Mouse (Mus musculus) embryo, embryonic 11 days (tissue): Measurements from ENCODE around the gene Kcnq4.

ENCODE experiments used
- DNase-seq: peaks from one replicate; pipeline ENCODE4 v3.0.0-alpha.2; 2015

Kcnq4 gene

DNA sequence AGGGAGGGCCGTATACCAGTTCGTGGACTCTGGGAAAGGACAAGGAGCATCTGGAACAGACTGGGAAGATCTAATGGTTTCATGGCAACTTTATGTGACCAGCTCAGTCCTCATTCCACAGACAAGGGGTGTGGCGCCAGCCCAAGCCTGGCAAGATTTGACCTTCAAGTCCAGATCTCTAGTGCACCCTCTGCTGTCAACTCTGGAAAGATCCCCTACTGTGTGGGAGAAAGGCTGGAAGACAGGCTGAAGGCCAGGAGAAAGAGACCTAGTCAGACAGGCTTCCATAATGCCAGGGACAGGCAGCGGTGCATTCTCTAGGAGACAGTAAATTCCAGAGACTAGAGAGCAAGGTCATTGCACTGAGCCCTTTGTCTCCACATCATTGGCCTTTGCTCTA lies 79.9 kb downstream of the Kcnq4 start:
- no peak for DNase-seq

GRCm38 (mm10) chr4:120667555-120667954 lies 80.9 kb downstream of the Kcnq4 start:
- no peak for DNase-seq

GRCm38 (mm10) chr4:120667045-120667501 lies 81.3 kb downstream of the Kcnq4 start:
- peak; percentile 81 for DNase-seq

- peak; percentile 95 for DNase-seq
Measured at GRCm38 (mm10) chr4:120666358-120667024, 81.9 kb downstream of the Kcnq4 start, which contains the start of gene Cited4. Cited4 (plus strand) TSS chr4:120666572.

- DNase-seq, result no peak
Measured at GRCm38 (mm10) chr4:120665782-120666181, 82.6 kb downstream of the Kcnq4 start.

DNA sequence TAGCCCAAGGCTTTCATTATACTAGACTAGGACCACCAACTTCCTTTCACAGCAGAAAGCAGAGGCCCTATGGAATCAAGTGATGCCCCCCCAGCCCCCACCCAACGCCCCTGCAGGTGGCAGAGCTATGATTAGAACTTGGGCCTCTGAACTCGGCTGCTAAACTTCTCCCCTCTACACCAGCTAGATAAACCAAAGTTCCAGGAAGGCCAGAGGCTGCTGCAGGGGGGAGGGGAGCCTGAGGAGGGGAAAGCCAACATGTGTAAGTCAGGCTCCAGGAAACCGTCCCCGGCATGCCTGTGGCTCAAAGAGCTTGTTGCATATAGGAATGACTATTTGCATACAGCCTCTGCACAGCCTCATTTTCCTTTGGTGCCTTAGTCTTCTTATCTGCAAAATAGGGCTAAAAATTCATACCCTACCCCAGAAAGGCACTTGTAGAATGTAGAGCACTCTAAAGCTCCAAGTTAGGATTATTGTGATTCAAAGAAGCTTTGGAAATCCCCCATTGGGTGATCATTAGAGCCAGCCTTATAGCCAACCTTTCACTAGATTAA lies 83.2 kb downstream of the Kcnq4 start:
- peak; percentile 35 for DNase-seq

DNA sequence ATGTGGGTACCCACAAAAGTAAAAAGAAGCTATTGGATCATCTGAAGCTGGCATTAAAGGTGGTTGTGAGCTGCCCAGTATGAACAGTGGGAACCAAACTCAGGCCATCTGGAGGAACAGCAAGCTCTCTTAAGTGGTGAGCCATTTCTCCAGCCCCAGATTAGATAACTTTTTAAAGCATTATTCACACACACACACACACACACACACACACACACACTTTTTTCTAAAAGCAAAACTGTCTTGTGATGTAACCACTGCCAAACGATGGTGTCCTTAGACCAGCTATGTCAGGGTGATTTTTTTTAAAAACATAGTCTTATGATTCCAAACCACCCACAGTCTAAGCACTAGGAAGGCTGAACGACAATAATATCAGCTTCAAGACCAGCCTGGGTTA lies 83.8 kb downstream of the Kcnq4 start:
- DNase-seq, result no peak

DNA sequence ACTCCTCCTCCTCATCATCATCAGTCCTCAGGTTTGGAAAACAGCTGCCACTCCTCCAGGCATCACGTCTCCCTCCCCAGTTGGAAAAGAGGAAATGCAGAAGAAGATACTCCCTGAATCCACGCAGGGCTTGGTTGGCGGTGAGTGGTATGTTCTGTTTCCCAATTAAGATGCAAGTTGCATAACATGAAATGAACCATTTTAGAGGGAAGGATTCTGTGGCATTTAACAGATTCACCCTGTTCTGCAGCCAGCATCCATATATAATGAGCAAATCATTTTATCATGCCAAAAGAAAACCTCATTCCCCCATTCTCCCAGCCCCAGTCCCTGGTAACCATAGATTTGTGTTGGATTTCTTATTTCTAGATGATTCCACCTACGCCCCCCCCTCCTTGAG lies 87.9 kb downstream of the Kcnq4 start:
- DNase-seq, result no peak

- no peak for DNase-seq
Measured at GRCm38 (mm10) chr4:120655898-120656297, 92.5 kb downstream of the Kcnq4 start.

DNA sequence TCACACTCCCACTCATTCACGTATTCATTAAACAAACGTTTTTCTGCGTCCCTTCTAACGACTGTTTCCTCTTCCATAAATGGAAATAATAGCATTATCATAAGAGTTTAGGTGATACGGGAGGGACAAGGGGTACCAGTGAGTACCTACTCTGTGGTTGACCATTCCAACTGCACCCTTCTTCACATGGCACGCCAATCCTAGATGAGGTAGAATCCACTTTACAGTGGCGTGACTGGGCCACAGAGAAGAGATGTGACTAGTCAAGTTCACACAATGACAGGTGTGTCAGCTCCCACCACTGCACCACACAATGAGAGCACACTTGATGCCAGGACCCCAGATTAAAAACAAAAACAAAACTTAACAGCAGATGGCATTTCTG lies 98.2 kb downstream of the Kcnq4 start:
- no peak for DNase-seq

DNA sequence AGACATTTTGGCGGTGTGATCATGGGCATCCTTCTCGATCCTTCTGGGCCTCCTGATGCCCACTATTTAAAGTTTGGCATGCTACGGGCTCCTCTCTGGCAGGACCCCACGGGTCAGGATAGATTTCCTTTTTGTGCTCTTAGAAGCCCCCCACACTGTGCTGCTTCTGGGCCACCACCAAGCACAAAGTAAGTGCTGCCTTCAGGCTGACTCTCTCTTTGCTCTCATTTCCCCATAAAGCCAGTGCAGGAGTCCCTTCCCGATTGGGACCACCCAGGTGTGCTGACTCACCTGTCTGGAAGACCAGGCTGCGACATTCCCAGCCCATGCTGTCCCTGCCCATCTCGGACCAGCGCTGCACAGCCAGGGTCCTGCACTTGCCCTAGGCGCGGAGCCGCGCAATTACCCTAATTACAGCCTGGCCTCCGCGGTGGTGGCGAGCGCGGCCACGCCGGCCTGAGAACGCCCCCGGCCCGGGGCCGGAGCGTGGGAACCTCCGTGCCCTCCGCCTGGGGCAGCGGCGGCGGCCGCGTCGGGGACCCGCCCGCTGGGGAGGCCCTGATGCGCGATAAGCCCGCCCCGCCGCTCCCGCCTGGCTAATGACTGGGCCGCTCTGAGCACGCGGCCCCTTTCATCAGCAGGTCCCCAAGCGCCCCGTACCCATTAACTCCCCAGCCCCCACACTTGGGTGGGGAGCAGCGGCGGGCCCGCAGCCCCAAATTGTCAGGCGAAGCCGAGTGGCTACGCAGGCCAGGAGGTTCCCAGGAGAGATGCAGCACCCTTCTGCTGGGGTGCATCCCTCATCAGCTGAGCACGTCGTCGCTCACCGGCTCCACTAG lies 98.8 kb downstream of the Kcnq4 start:
- peak; percentile 64 for DNase-seq
